Mouse (Mus musculus) liver, embryonic 11.5 days (tissue): Measurements from ENCODE around the gene Rgs9. TPM values are rescaled to one million over a fixed set of nuclear protein-coding genes. Genes with fewer than 3 reads are reported as not detected.
"Not testable (repeated sequence)": the region's sequence is repeated elsewhere in the genome, so short reads cannot be mapped to it uniquely, and the experiment has no call there.

Source experiments
- ATAC-seq: fragments of 200-750 bp; cut with Nextera tagmentation; replicated peaks from 2 replicates; pipeline ENCODE4 v1.8.0; 2017; ENCODE audit warnings: moderate number of reproducible peaks, mild to moderate bottlenecking, moderate TSS enrichment, moderate library complexity; ENCODE audit not compliant: low FRiP score
- DNase-seq: peaks from one replicate; pipeline ENCODE4 v3.0.0-alpha.2; 2017; ENCODE audit warnings: low spot score
- H3K27ac ChIP-seq: fragments of 300-500 bp; sonication (generic); 2 replicates; pipeline ENCODE4 v1.5.1; 2014; ENCODE audit warnings: mild to moderate bottlenecking, low read depth, low read length, control low read depth
- H3K27me3 ChIP-seq: fragments of 300-500 bp; sonication (generic); replicated peaks from 2 replicates; pipeline ENCODE4 v1.6.1; 2014; ENCODE audit warnings: low read length, mixed read lengths; ENCODE audit not compliant: control insufficient read depth, insufficient read depth
- H3K36me3 ChIP-seq: fragments of 300-500 bp; sonication (generic); 2 replicates; pipeline ENCODE4 v1.6.1; 2014; ENCODE audit warnings: mild to moderate bottlenecking, low read length, moderate library complexity, mixed read lengths; ENCODE audit not compliant: control insufficient read depth, insufficient read depth
- H3K4me1 ChIP-seq: fragments of 300-500 bp; sonication (generic); replicated peaks from 2 replicates; pipeline ENCODE4 v1.6.1; 2014; ENCODE audit warnings: low read length, mixed read lengths; ENCODE audit not compliant: control insufficient read depth, insufficient read depth
- H3K4me2 ChIP-seq: fragments of 300-500 bp; sonication (generic); 2 replicates; pipeline ENCODE4 v1.6.1; 2014; ENCODE audit warnings: mild to moderate bottlenecking, control low read depth, moderate library complexity
- H3K4me3 ChIP-seq: fragments of 300-500 bp; sonication (generic); 2 replicates; pipeline ENCODE4 v1.5.1; 2014; ENCODE audit warnings: low read depth, low read length, control low read depth
- H3K9ac ChIP-seq: fragments of 300-500 bp; sonication (generic); 2 replicates; pipeline ENCODE4 v1.6.1; 2014; ENCODE audit warnings: low read depth, low read length, control low read depth
- H3K9me3 ChIP-seq: fragments of 300-500 bp; sonication (generic); 2 replicates; pipeline ENCODE4 v1.6.1; 2016; ENCODE audit warnings: low read length, inconsistent platforms, mixed read lengths; ENCODE audit not compliant: control insufficient read depth
- WGBS: fragments of 180-500 bp; shearing (Covaris S2); extraction: QIAGEN DNeasy Blood & Tissue Kit; methylation state at CpG from one replicate; pipeline ENCODE4 v1.1.7; 2014; 5-methylcytosine and 5-hydroxymethylcytosine counted together
- polyA plus RNA-seq: library from polyadenylated mRNA; unstranded; fragments of >200 nt; fragmentation: Nextera tagmentation; extraction: Ambion mirVana; gene quantifications from 2 replicates; pipeline ENCODE4 v1.2.1, GENCODE M21; 2014

The Rgs9 gene
- polyA plus RNA-seq, 1 experiment from 2014 or later = 0.25 TPM

DNA sequence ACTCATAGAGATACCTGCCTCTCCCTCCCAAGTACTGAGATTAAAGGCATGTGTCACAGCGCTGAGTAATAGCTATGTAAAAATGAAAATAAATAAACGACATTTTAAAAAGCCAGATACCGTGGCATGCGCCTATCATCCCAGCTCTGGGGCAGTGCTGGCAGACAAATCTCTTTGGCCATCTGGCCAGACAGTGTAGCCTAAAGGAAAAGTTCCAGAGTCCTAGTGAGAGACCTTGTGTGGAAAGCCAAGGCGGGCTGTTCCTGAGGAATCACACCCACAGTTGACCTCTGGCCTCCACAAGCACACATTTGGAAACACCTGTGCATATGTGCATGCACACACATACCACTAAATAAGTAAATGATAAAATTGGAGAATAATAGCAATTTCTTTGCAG is 22.0 kb upstream of the Rgs9 start:
- no peaks in the 10 kb centered on the region for H3K36me3 ChIP-seq
- H3K9me3 ChIP-seq = no peaks in the 10 kb centered on the region
- no peak overlapping the region for H3K4me3 ChIP-seq
- H3K27ac ChIP-seq = no peak overlapping the region
- no peaks in the 10 kb centered on the region for H3K4me1 ChIP-seq
- WGBS = 78% methylated on average over 5 of the region's 5 CpGs
- no peaks in the 10 kb centered on the region; the same call in 1 of the 2 replicates for H3K27me3 ChIP-seq
- no peak overlapping the region for H3K4me2 ChIP-seq
- ATAC-seq = no peak
- no peak overlapping the region for H3K9ac ChIP-seq
- DNase-seq = no peak

DNA sequence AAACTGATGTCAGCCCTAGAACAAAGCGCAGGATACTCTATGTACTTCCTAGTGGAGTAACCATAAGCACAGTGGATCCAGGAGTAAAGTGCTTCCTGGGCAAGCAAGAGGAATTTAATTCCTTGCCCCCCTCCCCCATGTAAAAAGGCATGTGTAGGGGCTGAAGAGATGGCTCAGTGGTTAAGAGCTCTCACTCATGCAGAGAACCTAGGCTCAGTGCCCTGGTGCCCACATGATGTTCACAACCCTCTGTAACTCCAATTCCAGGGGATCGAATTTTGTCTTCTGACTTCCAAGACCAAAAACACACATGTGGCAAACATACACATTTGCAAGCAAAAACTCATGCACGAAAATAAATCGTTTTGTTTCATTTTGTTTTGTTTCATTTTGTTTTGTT is 21.5 kb upstream of the Rgs9 start:
- Histone ChIP-seq H3K9me3 (no peaks in the 10 kb centered on the region), H3K4me3 (no peak overlapping the region), H3K36me3 (no peaks in the 10 kb centered on the region), H3K27ac (no peak overlapping the region), H3K4me2 (no peak overlapping the region), H3K27me3 (no peaks in the 10 kb centered on the region; the same call in 1 of the 2 replicates), H3K9ac (no peak overlapping the region), H3K4me1 (no peaks in the 10 kb centered on the region)
- WGBS = 78% methylated on average over 4 of the region's 4 CpGs
- DNase-seq (no peak), ATAC-seq (no peak)

DNA sequence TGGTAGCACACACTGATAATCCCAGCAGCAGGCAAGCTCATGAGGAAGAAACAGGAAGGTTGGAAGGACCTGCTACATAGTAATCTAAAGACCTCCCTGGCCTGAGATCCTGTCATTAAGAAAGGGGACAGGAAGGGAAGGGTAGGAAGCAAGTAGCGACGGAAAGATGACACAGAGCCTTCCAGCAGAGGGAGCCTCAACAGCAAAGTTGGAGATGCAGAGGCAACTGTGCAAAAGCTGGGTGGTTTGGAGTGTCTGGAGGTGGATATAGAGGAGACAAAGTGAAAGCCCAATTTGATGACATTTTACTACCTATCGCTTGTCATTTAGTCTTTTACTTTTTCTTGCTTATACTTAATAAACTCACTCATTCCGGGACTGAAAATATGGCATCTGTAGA is 19.0 kb upstream of the Rgs9 start:
- H3K9me3 ChIP-seq = no peaks in the 10 kb centered on the region
- H3K4me1 ChIP-seq = no peaks in the 10 kb centered on the region
- H3K4me2 ChIP-seq = no peak overlapping the region
- H3K4me3 ChIP-seq = no peak overlapping the region
- H3K9ac ChIP-seq = no peak overlapping the region
- WGBS = 33% methylated on average over 4 of the region's 4 CpGs
- ATAC-seq (no peak), DNase-seq (no peak)
- H3K27me3 ChIP-seq = peaks cover 4% of the 10 kb centered on the region; the same call in 1 of the 2 replicates
- no peak overlapping the region for H3K27ac ChIP-seq
- H3K36me3 ChIP-seq = no peaks in the 10 kb centered on the region

DNA sequence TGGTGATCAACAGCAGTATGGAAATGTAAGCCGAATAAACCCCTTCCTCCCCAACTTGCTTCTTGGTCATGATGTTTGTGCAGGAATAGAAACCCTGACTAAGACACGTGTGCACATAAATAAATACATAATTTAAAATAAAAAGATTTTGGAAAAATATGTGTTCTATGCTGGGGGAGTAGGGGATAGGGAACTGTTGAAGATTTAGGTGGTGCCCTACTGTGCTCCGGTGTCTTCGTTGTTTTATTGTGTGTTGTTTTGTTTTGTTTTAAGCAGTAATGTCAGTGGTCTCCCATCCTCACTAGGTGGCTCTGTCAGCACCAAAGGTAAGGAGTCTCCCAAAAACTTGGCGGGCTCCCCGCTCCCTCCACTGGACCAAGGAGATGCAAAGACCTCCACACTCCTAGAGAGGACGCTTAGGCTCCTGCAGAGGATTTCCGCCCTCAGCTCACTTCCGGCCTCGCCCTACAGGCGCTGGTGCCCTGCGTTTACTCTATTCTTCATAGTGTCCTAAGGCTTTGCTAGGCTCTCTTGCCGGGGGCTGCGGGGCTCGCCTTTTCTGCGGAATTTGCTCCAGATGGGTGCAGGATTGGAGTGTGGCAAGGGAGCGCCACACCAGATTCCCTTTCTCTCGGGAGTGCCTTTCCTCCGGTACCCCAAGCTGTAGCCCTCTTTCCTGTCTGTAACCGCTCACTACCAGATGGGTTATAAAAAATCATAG is 14.1 kb upstream of the Rgs9 start:
- H3K4me2 ChIP-seq = peak overlapping the region; percentile 65
- H3K9ac ChIP-seq = peak overlapping the region; percentile 25
- H3K27me3 ChIP-seq = peaks cover 4% of the 10 kb centered on the region; the same call in 1 of the 2 replicates
- peak overlapping the region; percentile 46 for H3K4me3 ChIP-seq
- H3K36me3 ChIP-seq = no peaks in the 10 kb centered on the region
- no peaks in the 10 kb centered on the region for H3K9me3 ChIP-seq
- WGBS = 11% methylated on average over 20 of the region's 20 CpGs
- no peak overlapping the region for H3K27ac ChIP-seq
- peak; percentile 72 for DNase-seq
- no peaks in the 10 kb centered on the region for H3K4me1 ChIP-seq
- ATAC-seq = peak; percentile 93

- no peak for DNase-seq
- Histone ChIP-seq H3K4me2 (no peak overlapping the region), H3K9ac (no peak overlapping the region), H3K27me3 (no peaks in the 10 kb centered on the region), H3K9me3 (no peaks in the 10 kb centered on the region), H3K4me3 (no peak overlapping the region), H3K27ac (no peak overlapping the region), H3K4me1 (no peaks in the 10 kb centered on the region), H3K36me3 (no peaks in the 10 kb centered on the region)
- 84% methylated on average over 5 of the region's 5 CpGs for WGBS
- ATAC-seq = no peak
Observed at GRCm38 (mm10) chr11:109305680-109306079, 7.8 kb upstream of the Rgs9 start.

- no peak overlapping the region for H3K4me3 ChIP-seq
- H3K9me3 ChIP-seq = no peaks in the 10 kb centered on the region
- H3K27me3 ChIP-seq = peaks cover 5% of the 10 kb centered on the region; the same call in 1 of the 2 replicates
- DNase-seq (no peak), ATAC-seq (no peak)
- 0 out of 2 replicates have a peak, but pooled peaks cover 3% of the 10 kb centered on the region for H3K4me1 ChIP-seq
- H3K4me2 ChIP-seq = no peak overlapping the region
- H3K36me3 ChIP-seq = no peaks in the 10 kb centered on the region
- H3K9ac ChIP-seq = no peak overlapping the region
- WGBS = 66% methylated on average over 4 of the region's 4 CpGs
- H3K27ac ChIP-seq = no peak overlapping the region
Observed at GRCm38 (mm10) chr11:109302338-109302737, 4.4 kb upstream of the Rgs9 start.

DNA sequence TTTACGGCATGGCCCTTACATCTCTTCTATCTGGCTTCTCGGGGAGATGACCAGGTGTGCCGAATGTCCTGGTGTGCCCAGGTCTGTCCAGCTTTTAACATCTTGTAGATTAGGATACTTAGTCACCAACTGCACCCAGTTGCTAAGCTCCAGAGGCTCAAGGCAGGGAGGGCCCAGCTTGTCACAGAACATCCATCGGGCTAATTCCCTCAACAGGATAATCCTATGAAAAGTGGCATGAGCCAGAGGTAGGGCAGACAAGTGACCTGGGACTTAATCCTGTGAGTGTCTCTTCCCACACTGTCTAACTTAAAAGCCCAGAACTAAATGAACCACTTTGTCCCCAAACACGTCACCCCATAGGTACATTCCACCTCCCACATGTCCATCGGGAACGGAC is 898 bp downstream of the Rgs9 start:
- H3K27me3 ChIP-seq = peaks cover 12% of the 10 kb centered on the region
- H3K36me3 ChIP-seq = no peaks in the 10 kb centered on the region
- no peak for DNase-seq
- H3K4me2 ChIP-seq = no peak overlapping the region
- H3K4me3 ChIP-seq = no peak overlapping the region
- 0 out of 2 replicates have a peak, but pooled peaks cover 3% of the 10 kb centered on the region for H3K4me1 ChIP-seq
- H3K27ac ChIP-seq = no peak overlapping the region
- no peak overlapping the region for H3K9ac ChIP-seq
- H3K9me3 ChIP-seq = no peaks in the 10 kb centered on the region
- ATAC-seq = no peak
- WGBS = 85% methylated on average over 7 of the region's 7 CpGs

DNA sequence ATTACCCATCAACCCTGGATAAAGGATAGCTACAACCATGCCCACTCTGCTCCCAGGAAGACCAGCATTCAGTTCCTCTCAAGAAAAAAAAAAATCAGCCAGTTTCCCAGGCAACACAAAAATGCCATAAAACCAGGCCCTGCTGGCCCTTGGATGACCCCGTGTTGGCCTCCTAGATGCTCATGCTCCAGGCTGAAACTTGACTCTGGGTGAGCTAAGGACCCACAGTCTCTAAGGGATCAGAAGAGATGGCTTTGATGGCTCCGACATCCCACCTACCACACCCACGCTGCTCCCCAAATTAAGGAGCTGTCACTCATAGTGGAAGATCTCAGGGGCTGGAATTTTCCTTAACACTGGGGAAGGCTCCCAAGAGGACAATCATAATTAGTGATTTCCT is 5.9 kb downstream of the Rgs9 start:
- Histone ChIP-seq H3K9me3 (no peaks in the 10 kb centered on the region), H3K36me3 (no peaks in the 10 kb centered on the region), H3K4me2 (no peak overlapping the region), H3K9ac (no peak overlapping the region), H3K27ac (no peak overlapping the region), H3K4me1 (no peaks in the 10 kb centered on the region), H3K27me3 (peaks cover 4% of the 10 kb centered on the region), H3K4me3 (no peak overlapping the region)
- WGBS = 53% methylated on average over 3 of the region's 3 CpGs
- DNase-seq (no peak), ATAC-seq (no peak)

GRCm38 (mm10) chr11:109289378-109289777 is 8.6 kb downstream of the Rgs9 start:
- H3K36me3 ChIP-seq, H3K4me2 ChIP-seq, H3K9me3 ChIP-seq, H3K4me3 ChIP-seq, H3K27ac ChIP-seq, H3K9ac ChIP-seq, ATAC-seq, H3K4me1 ChIP-seq, H3K27me3 ChIP-seq, DNase-seq: not testable (repeated sequence)
- WGBS = 90% methylated on average over 9 of the region's 9 CpGs
